Mouse (Mus musculus): ENCODE measurements around the gene Tsga10ip.

- no peak for TF ChIP-seq CTCF (IDR thresholded peaks at IDR 0.05; ENCODE audit: low read depth)
- TF ChIP-seq EP300 (IDR thresholded peaks at IDR 0.05; ENCODE audit: low read depth) = no peak
Observed at GRCm38 (mm10) chr19:5377446-5377845, 24.9 kb downstream of the Tsga10ip start.

Data from liver, postnatal 0 days (tissue).